Mouse (Mus musculus): ENCODE measurements around the gene Mapk10.

DNA sequence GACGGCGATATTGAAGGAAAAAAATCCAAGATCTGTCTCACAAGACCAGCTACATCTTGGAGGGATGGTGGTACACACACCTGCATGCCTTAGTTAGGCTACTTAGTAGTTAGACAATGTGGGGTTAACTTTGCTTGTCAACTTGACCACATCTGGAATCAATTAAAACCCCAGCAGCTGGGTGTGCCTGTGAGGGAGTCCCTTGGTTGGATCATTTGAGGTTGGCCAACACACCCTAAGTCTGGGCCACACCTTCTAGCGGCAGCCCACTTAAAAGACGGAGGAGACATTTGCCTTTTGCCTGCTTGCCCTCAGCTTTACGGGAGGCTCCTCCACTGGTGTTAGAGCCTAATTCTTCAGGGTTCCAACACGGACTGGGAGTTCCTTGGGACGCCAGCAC, 209.0 kb downstream of the Mapk10 start:
- TF ChIP-seq CTCF (conservative IDR thresholded peaks at IDR 0.05; ENCODE audit: low read length) (no peak), NANOG (IDR thresholded peaks at IDR 0.05; ENCODE audit: borderline replicate concordance, low read length) (no peak)
